Mouse (Mus musculus) forebrain, embryonic 16.5 days (tissue): ENCODE data around the gene A830031A19Rik. TPM values are rescaled to one million over a fixed set of nuclear protein-coding genes. Genes with fewer than 3 reads are reported as not detected.

ENCODE experiments used
- ATAC-seq: fragments of 200-750 bp; cut with Nextera tagmentation; 2 replicates; pipeline ENCODE4 v1.8.0; 2017; ENCODE audit warnings: mild to moderate bottlenecking, moderate library complexity
- H3K27ac ChIP-seq: fragments of 300-500 bp; sonication (generic); 2 replicates; pipeline ENCODE4 v1.5.1; 2014; ENCODE audit warnings: low read length, control low read depth
- H3K27me3 ChIP-seq: fragments of 300-500 bp; sonication (generic); replicated peaks from 2 replicates; pipeline ENCODE4 v1.6.1; 2014; ENCODE audit warnings: low read length; ENCODE audit not compliant: control insufficient read depth, insufficient read depth
- H3K36me3 ChIP-seq: fragments of 300-500 bp; sonication (generic); 2 replicates; pipeline ENCODE4 v1.6.1; 2014; ENCODE audit not compliant: control insufficient read depth, insufficient read depth
- H3K4me1 ChIP-seq: fragments of 300-500 bp; sonication (generic); replicated peaks from 2 replicates; pipeline ENCODE4 v1.6.1; 2014; ENCODE audit warnings: low read length; ENCODE audit not compliant: control insufficient read depth, insufficient read depth
- H3K4me2 ChIP-seq: fragments of 300-500 bp; sonication (generic); 2 replicates; pipeline ENCODE4 v1.6.1; 2014; ENCODE audit warnings: mild to moderate bottlenecking, low read length, control low read depth
- H3K4me3 ChIP-seq: fragments of 300-500 bp; sonication (generic); replicated peaks from 2 replicates; pipeline ENCODE4 v1.5.1; 2014; ENCODE audit warnings: mild to moderate bottlenecking, low read length, control low read depth
- H3K9ac ChIP-seq: fragments of 300-500 bp; sonication (generic); replicated peaks from 2 replicates; pipeline ENCODE4 v1.6.1; 2014; ENCODE audit warnings: low read depth, low read length, control low read depth
- H3K9me3 ChIP-seq: fragments of 300-500 bp; sonication (generic); 2 replicates; pipeline ENCODE4 v1.6.1; 2016; ENCODE audit warnings: low read length; ENCODE audit not compliant: control insufficient read depth
- WGBS: fragments of 180-500 bp; shearing (Covaris S2); extraction: QIAGEN DNeasy Blood & Tissue Kit; methylation state at CpG from one replicate; pipeline ENCODE4 v1.1.7; 2014; 5-methylcytosine and 5-hydroxymethylcytosine counted together
- polyA plus RNA-seq: library from polyadenylated mRNA; unstranded; fragments of >200 nt; fragmentation: Nextera tagmentation; extraction: Ambion mirVana; gene quantifications from 2 replicates; pipeline ENCODE4 v1.2.1, GENCODE M21; 2015

Gene A830031A19Rik
- polyA plus RNA-seq, 1 experiment from 2014 or later, result not detected

GRCm38 (mm10) chr11:24081016-24081686, 6.3 kb upstream of the A830031A19Rik start:
- Histone ChIP-seq H3K4me1 (peaks cover 24% of the 10 kb centered on the region), H3K36me3 (peaks cover 7% of the 10 kb centered on the region), H3K9ac (peak overlapping the region; percentile 93), H3K4me3 (peak overlapping the region; percentile 70), H3K9me3 (no peaks in the 10 kb centered on the region), H3K27ac (peak overlapping the region; percentile 99), H3K27me3 (no peaks in the 10 kb centered on the region), H3K4me2 (peak overlapping the region; percentile 63)
- under 1% methylated on average over 34 of the region's 35 CpGs for WGBS
- peak; percentile 64 for ATAC-seq

GRCm38 (mm10) chr11:24080541-24080940, 5.7 kb upstream of the A830031A19Rik start:
- H3K9ac ChIP-seq, result peak overlapping the region; percentile 93
- H3K9me3 ChIP-seq, result no peaks in the 10 kb centered on the region
- peak overlapping the region; percentile 99 for H3K27ac ChIP-seq
- H3K4me1 ChIP-seq, result peaks cover 18% of the 10 kb centered on the region
- whole genome bisulfite sequencing, result 0% methylated on average over 28 of the region's 30 CpGs
- peak; percentile 49 for ATAC-seq
- H3K36me3 ChIP-seq, result peaks cover 1% of the 10 kb centered on the region; the same call in 1 of the 2 replicates
- no peaks in the 10 kb centered on the region for H3K27me3 ChIP-seq
- peak overlapping the region; percentile 63 for H3K4me2 ChIP-seq
- peak overlapping the region; percentile 70 for H3K4me3 ChIP-seq

- Histone ChIP-seq H3K4me1 (peaks cover 15% of the 10 kb centered on the region), H3K27ac (peak overlapping the region; percentile 99), H3K36me3 (no peaks in the 10 kb centered on the region), H3K4me3 (peak overlapping the region; percentile 70), H3K9ac (peak overlapping the region; percentile 93), H3K4me2 (peak overlapping the region; percentile 63), H3K27me3 (no peaks in the 10 kb centered on the region), H3K9me3 (no peaks in the 10 kb centered on the region)
- WGBS, result under 1% methylated on average over 35 of the region's 43 CpGs
- peak; percentile 3; the same call in 1 of the 2 replicates for ATAC-seq
Observed at GRCm38 (mm10) chr11:24079392-24080391, 4.8 kb upstream of the A830031A19Rik start.

GRCm38 (mm10) chr11:24078706-24079316, 4.0 kb upstream of the A830031A19Rik start:
- 0% methylated on average over 38 of the region's 38 CpGs for WGBS
- Histone ChIP-seq H3K4me1 (peaks cover 15% of the 10 kb centered on the region), H3K27me3 (no peaks in the 10 kb centered on the region), H3K27ac (peak overlapping the region; percentile 99), H3K36me3 (no peaks in the 10 kb centered on the region), H3K4me3 (peak overlapping the region; percentile 70), H3K9ac (peak overlapping the region; percentile 93), H3K9me3 (no peaks in the 10 kb centered on the region), H3K4me2 (peak overlapping the region; percentile 63)
- no peak for ATAC-seq

- Histone ChIP-seq H3K36me3 (no peaks in the 10 kb centered on the region), H3K27ac (peak within 1 kb of the TSS; percentile 99), H3K9me3 (no peaks in the 10 kb centered on the region), H3K4me1 (peaks cover 11% of the 10 kb centered on the region), H3K4me2 (peak within 1 kb of the TSS; percentile 63), H3K9ac (peak within 1 kb of the TSS; percentile 93), H3K4me3 (peak within 1 kb of the TSS; percentile 70), H3K27me3 (no peaks in the 10 kb centered on the region)
- ATAC-seq, result peak; percentile 11
- under 1% methylated on average over 44 of the region's 51 CpGs for WGBS
Observed at GRCm38 (mm10) chr11:24077795-24078705, 3.2 kb upstream of the A830031A19Rik start, which contains the start of gene Bcl11a. TSS of gene Bcl11a (plus strand) at chr11:24078056.

- Histone ChIP-seq H3K9me3 (no peaks in the 10 kb centered on the region), H3K9ac (peak overlapping the region; percentile 93), H3K4me1 (peaks cover 11% of the 10 kb centered on the region), H3K27ac (peak overlapping the region; percentile 99), H3K27me3 (no peaks in the 10 kb centered on the region), H3K4me3 (peak overlapping the region; percentile 70), H3K36me3 (no peaks in the 10 kb centered on the region), H3K4me2 (peak overlapping the region; percentile 63)
- ATAC-seq, result peak; percentile 18
- WGBS, result under 1% methylated on average over 59 of the region's 59 CpGs
Observed at GRCm38 (mm10) chr11:24076821-24077730, 2.2 kb upstream of the A830031A19Rik start.

GRCm38 (mm10) chr11:24076127-24076650, 1.3 kb upstream of the A830031A19Rik start:
- ATAC-seq, result peak; percentile 53
- H3K9me3 ChIP-seq, result no peaks in the 10 kb centered on the region
- peak overlapping the region; percentile 70 for H3K4me3 ChIP-seq
- H3K27me3 ChIP-seq, result no peaks in the 10 kb centered on the region
- H3K9ac ChIP-seq, result peak overlapping the region; percentile 93
- H3K4me2 ChIP-seq, result peak overlapping the region; percentile 63
- peak overlapping the region; percentile 99 for H3K27ac ChIP-seq
- H3K4me1 ChIP-seq, result peaks cover 11% of the 10 kb centered on the region
- 0% methylated on average over 32 of the region's 32 CpGs for WGBS
- H3K36me3 ChIP-seq, result no peaks in the 10 kb centered on the region
